10 mouse cellular contexts compared by ENCODE assay signal in genomic region chr3:93593512-93593911, GRCm38 (mm10). TPM values are rescaled to one million over a fixed set of nuclear protein-coding genes. Genes with fewer than 3 reads are reported as not detected.
DNase-seq lines count a peak whose midpoint lies in the region; ATAC-seq lines count a peak whose summit lies in the region.
"Had no signal": no experiment of that assay in that cellular context is flagged by ENCODE, and none has a peak within 500 bp of the region (broad histone marks: within the 10 kb centered on the region; RNA-seq: fewer than 3 reads in every experiment).

No protein-coding gene starts in this region.

- peak; percentile 71 for ATAC-seq in megakaryocyte progenitor cell, adult 5-6 weeks (replicated peaks; ENCODE audit: poor library complexity)

- H3K27ac ChIP-seq in embryonic facial prominence, embryonic 10.5 days (replicated peaks) = no peak overlapping the region

- WGBS in embryonic facial prominence, embryonic 10.5 days = 58% methylated on average over 1 of the region's 1 CpGs

- no peak overlapping the region for H3K4me3 ChIP-seq in embryonic facial prominence, embryonic 10.5 days
- H3K4me3 ChIP-seq: megakaryocyte, embryonic 14.5 days had no signal

- peak; percentile 4 for DNase-seq in cerebellum, adult 9-10 months
- DNase-seq in cerebellum, adult 11 months = no peak
- DNase-seq in right cerebral cortex, adult 18-20 months = peak; percentile 21
- DNase-seq in right cerebral cortex, postnatal 36 days (ENCODE audit: low spot score in 2 of 2) = no peak
- DNase-seq in embryonic facial prominence, embryonic 10.5 days (ENCODE audit: low spot score) = peak; percentile 30
- peak; percentile 92 for DNase-seq in kidney, adult 9 months
- DNase-seq in thymus, postnatal 25 days = peak; percentile 47

- H3K4me1 ChIP-seq in embryonic facial prominence, embryonic 10.5 days = peaks cover 10% of the 10 kb centered on the region

- no peaks in the 10 kb centered on the region for H3K27me3 ChIP-seq in embryonic facial prominence, embryonic 10.5 days (replicated peaks; ENCODE audit: low read depth, poor library complexity, severe bottlenecking)
- H3K27me3 ChIP-seq: megakaryocyte, embryonic 14.5 days had no signal

- H3K36me3 ChIP-seq in embryonic facial prominence, embryonic 10.5 days (replicated peaks) = no peaks in the 10 kb centered on the region

- H3K9me3 ChIP-seq in embryonic facial prominence, embryonic 10.5 days = no peaks in the 10 kb centered on the region

RNA-seq across cellular contexts. Expression of gene S100a10, which starts 38.6 kb away (rescaled TPM):
- 118 and 146 TPM in 2 replicates for polyA plus RNA-seq in embryonic facial prominence, embryonic 10.5 days (2016; fragmentation: Nextera tagmentation; extraction: Ambion mirVana)
- total RNA-seq in megakaryocyte progenitor cell, adult 5-6 weeks (2015) = 146 and 155 TPM in 2 replicates
- 217 and 260 TPM in 2 replicates for total RNA-seq in megakaryocyte progenitor cell, adult 5-6 weeks (2017)

RNA-seq across cellular contexts. Expression of gene Tdpoz2, which starts 59.0 kb away (rescaled TPM):
- polyA plus RNA-seq in embryonic facial prominence, embryonic 10.5 days (2016; fragmentation: Nextera tagmentation; extraction: Ambion mirVana) = not detected in 2 replicates
- not detected in 2 replicates for total RNA-seq in megakaryocyte progenitor cell, adult 5-6 weeks (2015)
- total RNA-seq in megakaryocyte progenitor cell, adult 5-6 weeks (2017) = not detected in 2 replicates
- polyA plus RNA-seq: gonadal fat pad, adult 2 months had no signal

Comparison
In these comparisons a context has a peak if more than half of its experiments do, and no peak if none do; other contexts are left out.
1. DNase-seq: peak in cerebellum, adult 9-10 months (single experiment), right cerebral cortex, adult 18-20 months (single experiment), embryonic facial prominence, embryonic 10.5 days (single experiment), kidney, adult 9 months (single experiment) and thymus, postnatal 25 days (single experiment); none in cerebellum, adult 11 months (single experiment) and right cerebral cortex, postnatal 36 days (0 of 2).